Comparison of ENCODE assay signal across 7 mouse cellular contexts in the genomic region with DNA sequence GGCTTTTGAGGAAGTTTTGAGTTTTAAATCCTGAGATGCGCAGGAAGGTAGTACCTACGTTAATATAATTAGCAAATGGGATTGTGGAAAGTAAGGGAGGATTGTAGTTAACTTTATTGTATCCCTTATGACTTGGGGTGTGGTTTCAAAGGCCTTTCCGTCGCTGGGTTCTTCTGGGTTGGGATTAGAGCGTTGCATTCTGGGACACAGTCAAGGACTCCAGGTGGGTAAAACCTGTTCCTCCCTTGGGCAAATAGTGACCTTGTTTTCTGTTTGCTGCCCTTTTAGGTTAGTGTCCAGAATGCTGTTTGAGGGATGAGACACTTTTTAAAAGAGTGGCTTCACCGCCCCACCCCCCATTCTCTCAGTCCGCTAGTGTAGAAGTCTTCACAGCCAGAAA. TPM values are rescaled to one million over a fixed set of nuclear protein-coding genes. Genes with fewer than 3 reads are reported as not detected.
DNase-seq lines count a peak whose midpoint lies in the region; ATAC-seq and TF ChIP-seq lines count a peak whose summit lies in the region.

No protein-coding gene starts in this region.

- ATAC-seq in kidney, embryonic 15.5 days (replicated peaks; ENCODE audit: low FRiP score): no peak
- ATAC-seq in midbrain, embryonic 14.5 days (ENCODE audit: low FRiP score, low TSS enrichment): no peak

- no peaks in the 10 kb centered on the region for H3K27me3 ChIP-seq in E14TG2a.4 (ENCODE audit: insufficient read depth, low read length)
- no peaks in the 10 kb centered on the region for H3K27me3 ChIP-seq in erythroblast, embryonic 14.5 days (ENCODE audit: control insufficient read depth)
- H3K27me3 ChIP-seq in kidney, embryonic 15.5 days: no peaks in the 10 kb centered on the region
- no peaks in the 10 kb centered on the region for H3K27me3 ChIP-seq in midbrain, embryonic 14.5 days (ENCODE audit: control insufficient read depth, insufficient read depth, low read length)

- peaks cover 61% of the 10 kb centered on the region for H3K4me1 ChIP-seq in E14TG2a.4 (replicated peaks; ENCODE audit: low read depth, low read length)
- H3K4me1 ChIP-seq in erythroblast, embryonic 14.5 days (ENCODE audit: control insufficient read depth): peaks cover 49% of the 10 kb centered on the region
- peaks cover 42% of the 10 kb centered on the region for H3K4me1 ChIP-seq in kidney, embryonic 15.5 days
- H3K4me1 ChIP-seq in midbrain, embryonic 14.5 days (ENCODE audit: control insufficient read depth, insufficient read depth, low read length): peaks cover 7% of the 10 kb centered on the region; the same call in 1 of the 2 replicates

- WGBS in kidney, embryonic 15.5 days: 1% methylated on average over 7 of the region's 7 CpGs
- WGBS in midbrain, embryonic 14.5 days: 0% methylated on average over 7 of the region's 7 CpGs

- intact Hi-C loops in left cerebral cortex, postnatal 10 days (cut with DNase I): no loop called here

- H3K27ac ChIP-seq in kidney, embryonic 15.5 days: peak overlapping the region; percentile 91
- no peak overlapping the region for H3K27ac ChIP-seq in midbrain, embryonic 14.5 days (replicated peaks; ENCODE audit: low read depth, low read length)

- H3K4me3 ChIP-seq in E14TG2a.4 (replicated peaks; ENCODE audit: low read length): peak overlapping the region; percentile 99
- H3K4me3 ChIP-seq in erythroblast, embryonic 14.5 days (replicated peaks): peak overlapping the region; percentile 87
- H3K4me3 ChIP-seq in kidney, embryonic 15.5 days (replicated peaks): peak overlapping the region; percentile 90
- peak overlapping the region; percentile 55 for H3K4me3 ChIP-seq in midbrain, embryonic 14.5 days (replicated peaks; ENCODE audit: low read depth, low read length)

- no peaks in the 10 kb centered on the region for H3K9me3 ChIP-seq in E14TG2a.4 (ENCODE audit: low read length)
- H3K9me3 ChIP-seq in erythroblast, embryonic 14.5 days (ENCODE audit: control insufficient read depth, low read length): no peaks in the 10 kb centered on the region
- H3K9me3 ChIP-seq in kidney, embryonic 15.5 days (replicated peaks): no peaks in the 10 kb centered on the region
- no peaks in the 10 kb centered on the region for H3K9me3 ChIP-seq in midbrain, embryonic 14.5 days (ENCODE audit: control insufficient read depth, low read length)

- peak overlapping the region; percentile 67 for H3K4me2 ChIP-seq in kidney, embryonic 15.5 days
- H3K4me2 ChIP-seq in midbrain, embryonic 14.5 days (ENCODE audit: low read length): peak overlapping the region; percentile 85

- H3K36me3 ChIP-seq in E14TG2a.4 (ENCODE audit: insufficient read depth, low read length): peaks cover 40% of the 10 kb centered on the region
- H3K36me3 ChIP-seq in erythroblast, embryonic 14.5 days (ENCODE audit: control insufficient read depth): peaks cover 46% of the 10 kb centered on the region
- H3K36me3 ChIP-seq in kidney, embryonic 15.5 days: peaks cover 8% of the 10 kb centered on the region
- no peaks in the 10 kb centered on the region for H3K36me3 ChIP-seq in midbrain, embryonic 14.5 days (ENCODE audit: control insufficient read depth, insufficient read depth, low read length)

- DNase-seq in 3T3-L1 (ENCODE audit: low read depth, low spot score): peak; percentile 59
- DNase-seq in midbrain, embryonic 14.5 days: peak; percentile 6
- no peak for DNase-seq in left cerebral cortex, postnatal 10 days (ENCODE audit: extremely low spot score in 1 of 2, low spot score in 2 of 2)
- DNase-seq in gastrocnemius, postnatal 10 days: no peak

- TF ChIP-seq CTCF in E14TG2a.4 (conservative IDR thresholded peaks at IDR 0.05; ENCODE audit: low read length): no peak

- peak overlapping the region; percentile 89 for H3K9ac ChIP-seq in kidney, embryonic 15.5 days
- H3K9ac ChIP-seq in midbrain, embryonic 14.5 days (replicated peaks; ENCODE audit: low read length): peak overlapping the region; percentile 51; the same call in 1 of the 2 replicates

RNA-seq across cellular contexts. Expression of gene Cks2, which starts 0.8 kb away (rescaled TPM):
- 22.5 and 45.8 TPM in 2 replicates for polyA plus RNA-seq in erythroblast, embryonic 14.5 days (2012)
- 370 and 419 TPM in 2 replicates for polyA plus RNA-seq in kidney, embryonic 15.5 days (2015; fragmentation: Nextera tagmentation; extraction: Ambion mirVana)
- 48.1 and 69.3 TPM in 2 replicates for polyA plus RNA-seq in midbrain, embryonic 14.5 days (2014; fragmentation: Nextera tagmentation; extraction: Ambion mirVana)
- total RNA-seq in left cerebral cortex, postnatal 10 days (2021): 1 to 10 TPM; 4.6 to 6.3 TPM
- total RNA-seq in gastrocnemius, postnatal 10 days (2021): 10 to 100 TPM; 14.5 to 17.7 TPM

RNA-seq across cellular contexts. Expression of gene Secisbp2, which starts 5.6 kb away (rescaled TPM):
- 2.3 and 2.4 TPM in 2 replicates for polyA plus RNA-seq in erythroblast, embryonic 14.5 days (2012)
- polyA plus RNA-seq in kidney, embryonic 15.5 days (2015; fragmentation: Nextera tagmentation; extraction: Ambion mirVana): 26.6 and 31.9 TPM in 2 replicates
- polyA plus RNA-seq in midbrain, embryonic 14.5 days (2014; fragmentation: Nextera tagmentation; extraction: Ambion mirVana): 26.3 and 32.2 TPM in 2 replicates
- 10 to 100 TPM; 16.4 TPM for total RNA-seq in left cerebral cortex, postnatal 10 days (2021)
- 10 to 100 TPM in 1 of 2 experiments, 1 to 10 TPM in 1; 9.8 to 14.0 TPM for total RNA-seq in gastrocnemius, postnatal 10 days (2021)

Comparison
In these comparisons a context has a peak if more than half of its experiments do, and no peak if none do; other contexts are left out.
1. DNase-seq: peak in 3T3-L1 (single experiment) and midbrain, embryonic 14.5 days (single experiment); none in left cerebral cortex, postnatal 10 days (0 of 2) and gastrocnemius, postnatal 10 days (single experiment).
2. Peak in every context shown above with its lines, with median percentiles within 50 percentile points of each other: H3K4me3 ChIP-seq.